Comparison of ENCODE assay signal across 8 mouse cellular contexts in the genomic region with DNA sequence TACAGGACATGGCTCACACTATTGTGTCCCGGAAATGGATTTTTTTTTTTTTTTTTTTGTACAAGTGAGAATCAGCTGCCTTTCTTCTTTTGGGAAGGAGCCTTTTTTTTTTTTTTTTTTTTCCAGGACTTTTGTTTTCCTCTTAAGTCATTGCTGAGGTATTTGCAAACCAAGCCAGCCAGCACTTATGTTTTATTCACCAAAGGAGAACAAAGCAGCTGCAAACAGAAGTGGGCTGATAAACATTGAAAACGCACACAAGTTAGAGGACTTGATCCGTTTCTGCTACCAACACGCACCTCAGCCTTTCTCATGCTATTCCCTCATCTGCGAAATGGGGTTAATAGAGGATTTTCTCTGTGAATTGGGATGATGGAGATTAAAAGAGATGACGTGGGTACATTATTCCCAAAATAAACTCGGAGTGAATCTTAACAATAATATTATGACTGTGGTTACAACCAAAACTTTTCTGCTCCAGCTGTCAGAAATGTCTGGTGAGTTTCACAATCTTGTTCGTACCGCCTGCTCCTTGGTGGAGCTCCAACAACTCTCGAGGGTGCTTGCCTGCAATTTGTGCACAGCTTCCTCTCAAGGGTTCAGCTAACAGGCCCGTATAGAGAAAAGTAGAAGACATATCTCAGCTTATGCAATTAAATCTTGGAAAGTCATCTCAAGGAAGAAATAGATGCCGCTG. TPM values are rescaled to one million over a fixed set of nuclear protein-coding genes. Genes with fewer than 3 reads are reported as not detected.
DNase-seq lines count a peak whose midpoint lies in the region; ATAC-seq and TF ChIP-seq lines count a peak whose summit lies in the region.

No protein-coding gene starts in this region.

- peak overlapping the region; percentile 79 for H3K4me2 ChIP-seq in intestine, embryonic 14.5 days (ENCODE audit: low read length)
- H3K4me2 ChIP-seq in liver, postnatal 0 days (ENCODE audit: low read depth, low read length) = peak overlapping the region; percentile 98
- peak overlapping the region; percentile 99 for H3K4me2 ChIP-seq in neural tube, embryonic 15.5 days

- peak overlapping the region; percentile 82 for H3K4me3 ChIP-seq in erythroblast, embryonic 14.5 days (replicated peaks)
- peak overlapping the region; percentile 13; the same call in 1 of the 2 replicates for H3K4me3 ChIP-seq in bone marrow macrophage, adult 2 months (ENCODE audit: insufficient read depth, low read length)
- H3K4me3 ChIP-seq in intestine, embryonic 14.5 days (ENCODE audit: low read depth, low read length) = peak overlapping the region; percentile 78
- peak overlapping the region; percentile 92 for H3K4me3 ChIP-seq in liver, postnatal 0 days (ENCODE audit: low read depth, low read length)
- H3K4me3 ChIP-seq in neural tube, embryonic 15.5 days (replicated peaks) = peak overlapping the region; percentile 93

- peak overlapping the region; percentile 89 for H3K9ac ChIP-seq in intestine, embryonic 14.5 days (ENCODE audit: low read length)
- peak overlapping the region; percentile 83 for H3K9ac ChIP-seq in liver, postnatal 0 days (replicated peaks)
- peak overlapping the region; percentile 91 for H3K9ac ChIP-seq in neural tube, embryonic 15.5 days (replicated peaks)

- H3K27me3 ChIP-seq in erythroblast, embryonic 14.5 days (ENCODE audit: control insufficient read depth) = peaks cover 38% of the 10 kb centered on the region
- no peaks in the 10 kb centered on the region for H3K27me3 ChIP-seq in intestine, embryonic 14.5 days (replicated peaks; ENCODE audit: control insufficient read depth, insufficient read depth, low read length)
- no peaks in the 10 kb centered on the region for H3K27me3 ChIP-seq in liver, postnatal 0 days (ENCODE audit: insufficient read depth, low read length)
- no peaks in the 10 kb centered on the region for H3K27me3 ChIP-seq in neural tube, embryonic 15.5 days (replicated peaks)

- peak overlapping the region; percentile 91 for H3K27ac ChIP-seq in bone marrow macrophage, adult 2 months (ENCODE audit: insufficient read depth, low read depth, low read length)
- peak overlapping the region; percentile 98 for H3K27ac ChIP-seq in intestine, embryonic 14.5 days (ENCODE audit: low read depth)
- H3K27ac ChIP-seq in liver, postnatal 0 days (ENCODE audit: low read depth) = peak overlapping the region; percentile 91
- peak overlapping the region; percentile 99 for H3K27ac ChIP-seq in neural tube, embryonic 15.5 days (replicated peaks)

- DNase-seq in gastrocnemius, postnatal 36 days = peak; percentile 22 to 53
- no peak for DNase-seq in intestine, embryonic 14.5 days (ENCODE audit: low spot score)
- DNase-seq in liver, postnatal 0 days = no peak
- no peak for DNase-seq in testis, postnatal 14 days (ENCODE audit: low spot score)

- peaks cover 29% of the 10 kb centered on the region for H3K4me1 ChIP-seq in erythroblast, embryonic 14.5 days (ENCODE audit: control insufficient read depth)
- peaks cover 11% of the 10 kb centered on the region for H3K4me1 ChIP-seq in bone marrow macrophage, adult 2 months (ENCODE audit: control insufficient read depth, insufficient read depth, low read length)
- H3K4me1 ChIP-seq in intestine, embryonic 14.5 days (replicated peaks; ENCODE audit: control insufficient read depth, insufficient read depth, low read length) = peaks cover 29% of the 10 kb centered on the region
- H3K4me1 ChIP-seq in liver, postnatal 0 days (ENCODE audit: insufficient read depth) = peaks cover 12% of the 10 kb centered on the region
- peaks cover 28% of the 10 kb centered on the region for H3K4me1 ChIP-seq in neural tube, embryonic 15.5 days

- no peak for ATAC-seq in erythroblast, adult 5-6 weeks (replicated peaks; ENCODE audit: low FRiP score, poor library complexity, severe bottlenecking)
- no peak for ATAC-seq in intestine, embryonic 14.5 days (replicated peaks; ENCODE audit: low FRiP score, low TSS enrichment, low read depth)
- ATAC-seq in liver, postnatal 0 days = no peak
- ATAC-seq in neural tube, embryonic 15.5 days (ENCODE audit: low FRiP score) = no peak

- intact Hi-C loops in gastrocnemius, postnatal 36 days (cut with DNase I) = no loop called here

- no peaks in the 10 kb centered on the region for H3K9me3 ChIP-seq in erythroblast, embryonic 14.5 days (ENCODE audit: control insufficient read depth, low read length)
- no peaks in the 10 kb centered on the region for H3K9me3 ChIP-seq in intestine, embryonic 14.5 days (ENCODE audit: control insufficient read depth, low read length)
- 0 out of 2 replicates have a peak, but pooled peaks cover 4% of the 10 kb centered on the region for H3K9me3 ChIP-seq in liver, postnatal 0 days (ENCODE audit: low read length)
- no peaks in the 10 kb centered on the region for H3K9me3 ChIP-seq in neural tube, embryonic 15.5 days (replicated peaks)

- H3K36me3 ChIP-seq in erythroblast, embryonic 14.5 days (ENCODE audit: control insufficient read depth) = no peaks in the 10 kb centered on the region
- no peaks in the 10 kb centered on the region for H3K36me3 ChIP-seq in intestine, embryonic 14.5 days (ENCODE audit: control insufficient read depth, insufficient read depth, low read length)
- no peaks in the 10 kb centered on the region for H3K36me3 ChIP-seq in liver, postnatal 0 days (replicated peaks; ENCODE audit: insufficient read depth, low read length)
- H3K36me3 ChIP-seq in neural tube, embryonic 15.5 days = no peaks in the 10 kb centered on the region

- 14% methylated on average over 12 of the region's 12 CpGs for WGBS in intestine, embryonic 14.5 days
- 20% methylated on average over 12 of the region's 12 CpGs for WGBS in liver, postnatal 0 days (ENCODE audit: insufficient replicate concordance)
- 12% methylated on average over 12 of the region's 12 CpGs for WGBS in neural tube, embryonic 15.5 days

- TF ChIP-seq POLR2A in bone marrow macrophage, adult 2 months (IDR thresholded peaks at IDR 0.05; ENCODE audit: borderline replicate concordance, low read depth, low read length) = no peak

- TF ChIP-seq CTCF in bone marrow macrophage, adult 2 months (IDR thresholded peaks at IDR 0.05; ENCODE audit: low read depth, low read length) = no peak
- no peak for TF ChIP-seq CTCF in liver, postnatal 0 days (IDR thresholded peaks at IDR 0.05; ENCODE audit: low read depth)

- no peak for TF ChIP-seq EP300 in liver, postnatal 0 days (IDR thresholded peaks at IDR 0.05; ENCODE audit: low read depth)

RNA-seq across cellular contexts. Expression of gene Atrnl1, which starts 1.3 kb away (rescaled TPM):
- 0.01 and 0.02 TPM in 2 replicates for polyA plus RNA-seq in erythroblast, embryonic 14.5 days (2012)
- total RNA-seq in erythroblast, adult 5-6 weeks (2015; ENCODE audit: low replicate concordance) = 2.9 and 3.5 TPM in 2 replicates
- total RNA-seq in erythroblast, adult 5-6 weeks (2017; ENCODE audit: low replicate concordance) = 3.1 and 4.2 TPM in 2 replicates
- polyA plus RNA-seq in bone marrow macrophage, adult 2 months (2012; ENCODE audit: insufficient read depth, insufficient read length, missing spikeins) = 6.7 and 8.8 TPM in 2 replicates
- 1 to 10 TPM; 6.4 to 6.8 TPM for total RNA-seq in gastrocnemius, postnatal 36 days (2021)
- polyA plus RNA-seq in intestine, embryonic 14.5 days (2014; fragmentation: Nextera tagmentation; extraction: Ambion mirVana) = 7.4 and 9.3 TPM in 2 replicates
- polyA plus RNA-seq in liver, postnatal 0 days (2015; fragmentation: Nextera tagmentation; extraction: Ambion mirVana) = 0.70 and 0.71 TPM in 2 replicates
- polyA plus RNA-seq in neural tube, embryonic 15.5 days (2015; fragmentation: Nextera tagmentation; extraction: Ambion mirVana) = 7.0 and 7.3 TPM in 2 replicates

Comparison
In these comparisons a context has a peak if more than half of its experiments do, and no peak if none do; other contexts are left out.
1. H3K4me3 ChIP-seq: peak in every context shown above with its lines; median percentile 93 in neural tube, embryonic 15.5 days; 92 in liver, postnatal 0 days; 82 in erythroblast, embryonic 14.5 days; 78 in intestine, embryonic 14.5 days; 13 in bone marrow macrophage, adult 2 months.
2. DNase-seq: peak in gastrocnemius, postnatal 36 days (2 of 2); none in intestine, embryonic 14.5 days (single experiment), liver, postnatal 0 days (single experiment) and testis, postnatal 14 days (single experiment).
3. Peak in every context shown above with its lines, with median percentiles within 50 percentile points of each other: H3K27ac ChIP-seq, H3K4me2 ChIP-seq and H3K9ac ChIP-seq.